Mouse (Mus musculus): ENCODE results near the gene Ppcdc.
A peak's percentile ranks its signal among the peaks of the same experiment; 100 is the strongest.

Gene Ppcdc

GRCm38 (mm10) chr9:57439522-57440295 is at the start of gene Ppcdc:
Gene Ppcdc, minus strand, starts transcription at chr9:57440124.
- peak; percentile 97 for DNase-seq (ENCODE audit: low read depth)

- DNase-seq (ENCODE audit: low read depth), result no peak
Measured at GRCm38 (mm10) chr9:57487807-57488206, 47.9 kb upstream of the Ppcdc start.

GRCm38 (mm10) chr9:57485774-57486173 is 45.9 kb upstream of the Ppcdc start:
- DNase-seq (ENCODE audit: low read depth), result peak; percentile 88

- DNase-seq (ENCODE audit: low read depth), result no peak
Measured at GRCm38 (mm10) chr9:57468914-57469313, 29.0 kb upstream of the Ppcdc start.

GRCm38 (mm10) chr9:57467896-57468549 is 28.1 kb upstream of the Ppcdc start, which contains the start of gene Scamp5:
Gene Scamp5, minus strand, starts transcription at chr9:57468060.
- DNase-seq (ENCODE audit: low read depth), result peak; percentile 86

- no peak for DNase-seq (ENCODE audit: low read depth)
Measured at GRCm38 (mm10) chr9:57467271-57467771, 27.4 kb upstream of the Ppcdc start.

- no peak for DNase-seq (ENCODE audit: low read depth)
Measured at GRCm38 (mm10) chr9:57466101-57466500, 26.2 kb upstream of the Ppcdc start.

GRCm38 (mm10) chr9:57462866-57463265 is 22.9 kb upstream of the Ppcdc start:
- no peak for DNase-seq (ENCODE audit: low read depth)

GRCm38 (mm10) chr9:57459707-57460106 is 19.8 kb upstream of the Ppcdc start:
- peak; percentile 42 for DNase-seq (ENCODE audit: low read depth)

- no peak for DNase-seq (ENCODE audit: low read depth)
Measured at GRCm38 (mm10) chr9:57453516-57453915, 13.6 kb upstream of the Ppcdc start.

- no peak for DNase-seq (ENCODE audit: low read depth)
Measured at GRCm38 (mm10) chr9:57452624-57453462, 12.9 kb upstream of the Ppcdc start.

GRCm38 (mm10) chr9:57449715-57450114 is 9.8 kb upstream of the Ppcdc start:
- peak; percentile 59 for DNase-seq (ENCODE audit: low read depth)

- DNase-seq (ENCODE audit: low read depth), result no peak
Measured at GRCm38 (mm10) chr9:57440620-57441019, 696 bp upstream of the Ppcdc start.

- DNase-seq (ENCODE audit: low read depth), result peak; percentile 46
Measured at GRCm38 (mm10) chr9:57439083-57439482, 841 bp downstream of the Ppcdc start.

- DNase-seq (ENCODE audit: low read depth), result no peak
Measured at GRCm38 (mm10) chr9:57437896-57438614, 1.9 kb downstream of the Ppcdc start.

GRCm38 (mm10) chr9:57436166-57436565 is 3.8 kb downstream of the Ppcdc start:
- DNase-seq (ENCODE audit: low read depth), result no peak

GRCm38 (mm10) chr9:57434405-57435165 is 5.3 kb downstream of the Ppcdc start:
- DNase-seq (ENCODE audit: low read depth), result no peak

- peak; percentile 90 for DNase-seq (ENCODE audit: low read depth)
Measured at GRCm38 (mm10) chr9:57433097-57434032, 6.6 kb downstream of the Ppcdc start.

GRCm38 (mm10) chr9:57432480-57432879 is 7.4 kb downstream of the Ppcdc start:
- no peak for DNase-seq (ENCODE audit: low read depth)

GRCm38 (mm10) chr9:57431202-57431601 is 8.7 kb downstream of the Ppcdc start:
- peak; percentile 42 for DNase-seq (ENCODE audit: low read depth)
